Mouse (Mus musculus) hindbrain, embryonic 15.5 days (tissue): ENCODE data around the gene Amfr. TPM values are rescaled to one million over a fixed set of nuclear protein-coding genes. Genes with fewer than 3 reads are reported as not detected.

Experiments
- ATAC-seq: fragments of 200-750 bp; cut with Nextera tagmentation; 2 replicates; pipeline ENCODE4 v1.8.0; 2017; ENCODE audit warnings: low read depth, moderate number of reproducible peaks, moderate TSS enrichment; ENCODE audit not compliant: low FRiP score
- H3K27ac ChIP-seq: fragments of 300-500 bp; sonication (generic); replicated peaks from 2 replicates; pipeline ENCODE4 v1.5.1; 2015; ENCODE audit warnings: mild to moderate bottlenecking, inconsistent platforms
- H3K27me3 ChIP-seq: fragments of 300-500 bp; sonication (generic); 2 replicates; pipeline ENCODE4 v1.6.1; 2015; ENCODE audit warnings: control low read depth, inconsistent platforms
- H3K36me3 ChIP-seq: fragments of 300-500 bp; sonication (generic); 2 replicates; pipeline ENCODE4 v1.6.1; 2015; ENCODE audit warnings: control low read depth, inconsistent platforms
- H3K4me1 ChIP-seq: fragments of 300-500 bp; sonication (generic); replicated peaks from 2 replicates; pipeline ENCODE4 v1.6.1; 2015; ENCODE audit warnings: control low read depth, inconsistent platforms
- H3K4me2 ChIP-seq: fragments of 300-500 bp; sonication (generic); 2 replicates; pipeline ENCODE4 v1.6.1; 2015; ENCODE audit warnings: moderate library complexity, mild to moderate bottlenecking, inconsistent platforms
- H3K4me3 ChIP-seq: fragments of 300-500 bp; sonication (generic); 2 replicates; pipeline ENCODE4 v1.5.1; 2015; ENCODE audit warnings: mild to moderate bottlenecking, inconsistent platforms
- H3K9ac ChIP-seq: fragments of 300-500 bp; sonication (generic); 2 replicates; pipeline ENCODE4 v1.6.1; 2015; ENCODE audit warnings: inconsistent platforms
- H3K9me3 ChIP-seq: fragments of 300-500 bp; sonication (generic); 2 replicates; pipeline ENCODE4 v1.6.1; 2016; ENCODE audit warnings: control low read depth, inconsistent platforms
- WGBS: fragments of 180-500 bp; shearing (Covaris S2); methylation state at CpG from one replicate; pipeline ENCODE4 v1.1.7; 2015; 5-methylcytosine and 5-hydroxymethylcytosine counted together
- polyA plus RNA-seq: library from polyadenylated mRNA; unstranded; fragments of >200 nt; fragmentation: Nextera tagmentation; extraction: Ambion mirVana; gene quantifications from 2 replicates; pipeline ENCODE4 v1.2.1, GENCODE M21; 2015

The Amfr gene
- polyA plus RNA-seq, 1 experiment from 2014 or later = 84.9 TPM

- Histone ChIP-seq H3K9me3 (no peaks in the 10 kb centered on the region), H3K4me2 (no peak overlapping the region), H3K4me1 (no peaks in the 10 kb centered on the region), H3K36me3 (peaks cover 68% of the 10 kb centered on the region), H3K27ac (no peak overlapping the region), H3K27me3 (no peaks in the 10 kb centered on the region), H3K9ac (no peak overlapping the region), H3K4me3 (no peak overlapping the region)
- WGBS = 79% methylated on average over 9 of the region's 9 CpGs
- ATAC-seq = no peak
Measured at GRCm38 (mm10) chr8:93952511-93952910, 60.1 kb downstream of the Amfr start.

GRCm38 (mm10) chr8:93950133-93950532 is 62.5 kb downstream of the Amfr start:
- Histone ChIP-seq H3K4me3 (no peak overlapping the region), H3K27me3 (no peaks in the 10 kb centered on the region), H3K9me3 (no peaks in the 10 kb centered on the region), H3K27ac (no peak overlapping the region), H3K9ac (no peak overlapping the region), H3K4me1 (no peaks in the 10 kb centered on the region), H3K36me3 (peaks cover 64% of the 10 kb centered on the region), H3K4me2 (no peak overlapping the region)
- WGBS = 86% methylated on average over 14 of the region's 14 CpGs
- ATAC-seq = no peak

GRCm38 (mm10) chr8:93946397-93946796 is 66.2 kb downstream of the Amfr start:
- WGBS = 100% methylated on average over 1 of the region's 1 CpGs

GRCm38 (mm10) chr8:93945781-93946180 is 66.9 kb downstream of the Amfr start:
- Histone ChIP-seq H3K36me3 (peaks cover 37% of the 10 kb centered on the region), H3K27me3 (no peaks in the 10 kb centered on the region)
- ATAC-seq = no peak

More at GRCm38 (mm10) chr8:93946397-93946796, 66.2 kb downstream of the Amfr start:
- H3K4me3 ChIP-seq = no peak overlapping the region
- H3K36me3 ChIP-seq = peaks cover 42% of the 10 kb centered on the region
- ATAC-seq = no peak
- H3K9me3 ChIP-seq = no peaks in the 10 kb centered on the region
- H3K27me3 ChIP-seq = no peaks in the 10 kb centered on the region
- H3K9ac ChIP-seq = no peak overlapping the region
- no peak overlapping the region for H3K4me2 ChIP-seq
- H3K27ac ChIP-seq = no peak overlapping the region
- no peaks in the 10 kb centered on the region for H3K4me1 ChIP-seq

GRCm38 (mm10) chr8:93941636-93942054 is 71.0 kb downstream of the Amfr start:
- peaks cover 14% of the 10 kb centered on the region for H3K36me3 ChIP-seq
- no peak overlapping the region for H3K4me2 ChIP-seq
- peaks cover 10% of the 10 kb centered on the region; the same call in 1 of the 2 replicates for H3K4me1 ChIP-seq
- H3K9me3 ChIP-seq = no peaks in the 10 kb centered on the region
- no peak overlapping the region for H3K9ac ChIP-seq
- 72% methylated on average over 4 of the region's 4 CpGs for WGBS
- no peak overlapping the region for H3K4me3 ChIP-seq
- H3K27ac ChIP-seq = no peak overlapping the region
- ATAC-seq = no peak
- H3K27me3 ChIP-seq = no peaks in the 10 kb centered on the region

More at GRCm38 (mm10) chr8:93945781-93946180, 66.9 kb downstream of the Amfr start:
- 71% methylated on average over 4 of the region's 4 CpGs for WGBS
- Histone ChIP-seq H3K4me3 (no peak overlapping the region), H3K9me3 (no peaks in the 10 kb centered on the region), H3K27ac (no peak overlapping the region), H3K4me1 (0 out of 2 replicates have a peak, but pooled peaks cover 4% of the 10 kb centered on the region), H3K4me2 (no peak overlapping the region), H3K9ac (no peak overlapping the region)

- Histone ChIP-seq H3K9me3 (no peaks in the 10 kb centered on the region), H3K27me3 (no peaks in the 10 kb centered on the region), H3K4me2 (no peak overlapping the region), H3K36me3 (0 out of 2 replicates have a peak, but pooled peaks cover 8% of the 10 kb centered on the region), H3K4me1 (peaks cover 10% of the 10 kb centered on the region; the same call in 1 of the 2 replicates), H3K4me3 (no peak overlapping the region), H3K27ac (0 out of 2 replicates have a peak overlapping the region, but pooled peaks have one; percentile 40), H3K9ac (no peak overlapping the region)
- WGBS = 78% methylated on average over 11 of the region's 11 CpGs
- no peak for ATAC-seq
Measured at GRCm38 (mm10) chr8:93940542-93941423, 71.9 kb downstream of the Amfr start.

GRCm38 (mm10) chr8:93938193-93938592 is 74.4 kb downstream of the Amfr start:
- H3K4me2 ChIP-seq = no peak overlapping the region
- no peak overlapping the region for H3K4me3 ChIP-seq
- no peaks in the 10 kb centered on the region for H3K27me3 ChIP-seq
- H3K9ac ChIP-seq = no peak overlapping the region
- 82% methylated on average over 3 of the region's 3 CpGs for WGBS
- H3K27ac ChIP-seq = no peak overlapping the region
- H3K9me3 ChIP-seq = no peaks in the 10 kb centered on the region
- ATAC-seq = no peak
- no peaks in the 10 kb centered on the region for H3K36me3 ChIP-seq
- H3K4me1 ChIP-seq = peaks cover 14% of the 10 kb centered on the region; the same call in 1 of the 2 replicates

GRCm38 (mm10) chr8:93933288-93933687 is 79.4 kb downstream of the Amfr start:
- H3K27me3 ChIP-seq = no peaks in the 10 kb centered on the region
- no peak for ATAC-seq
- no peak overlapping the region for H3K4me2 ChIP-seq
- H3K4me1 ChIP-seq = peaks cover 17% of the 10 kb centered on the region
- 86% methylated on average over 2 of the region's 2 CpGs for WGBS
- no peaks in the 10 kb centered on the region for H3K9me3 ChIP-seq
- H3K27ac ChIP-seq = no peak overlapping the region; the same call in 1 of the 2 replicates
- H3K36me3 ChIP-seq = peaks cover 4% of the 10 kb centered on the region; the same call in 1 of the 2 replicates
- no peak overlapping the region for H3K9ac ChIP-seq
- H3K4me3 ChIP-seq = no peak overlapping the region

- WGBS = 34% methylated on average over 6 of the region's 6 CpGs
- Histone ChIP-seq H3K4me1 (peaks cover 17% of the 10 kb centered on the region), H3K9ac (no peak overlapping the region), H3K4me2 (no peak overlapping the region), H3K36me3 (peaks cover 4% of the 10 kb centered on the region; the same call in 1 of the 2 replicates), H3K4me3 (no peak overlapping the region), H3K27ac (no peak overlapping the region; the same call in 1 of the 2 replicates), H3K27me3 (no peaks in the 10 kb centered on the region), H3K9me3 (no peaks in the 10 kb centered on the region)
- ATAC-seq = peak; percentile 20; the same call in 1 of the 2 replicates
Measured at GRCm38 (mm10) chr8:93932873-93933272, 79.8 kb downstream of the Amfr start.

GRCm38 (mm10) chr8:93931336-93931735 is 81.3 kb downstream of the Amfr start:
- 56% methylated on average over 6 of the region's 6 CpGs for WGBS
- H3K27me3 ChIP-seq = no peaks in the 10 kb centered on the region
- no peak overlapping the region for H3K4me3 ChIP-seq
- peak overlapping the region; percentile 17; the same call in 1 of the 2 replicates for H3K27ac ChIP-seq
- no peaks in the 10 kb centered on the region for H3K9me3 ChIP-seq
- no peak for ATAC-seq
- H3K36me3 ChIP-seq = peaks cover 4% of the 10 kb centered on the region; the same call in 1 of the 2 replicates
- no peak overlapping the region for H3K4me2 ChIP-seq
- H3K9ac ChIP-seq = no peak overlapping the region
- peaks cover 17% of the 10 kb centered on the region for H3K4me1 ChIP-seq

GRCm38 (mm10) chr8:93929233-93929632 is 83.4 kb downstream of the Amfr start:
- no peaks in the 10 kb centered on the region for H3K27me3 ChIP-seq
- H3K9me3 ChIP-seq = no peaks in the 10 kb centered on the region
- H3K36me3 ChIP-seq = peaks cover 4% of the 10 kb centered on the region; the same call in 1 of the 2 replicates
- ATAC-seq = peak; percentile 23; the same call in 1 of the 2 replicates
- 91% methylated on average over 4 of the region's 4 CpGs for WGBS
- H3K4me3 ChIP-seq = no peak overlapping the region
- no peak overlapping the region for H3K27ac ChIP-seq
- no peak overlapping the region for H3K9ac ChIP-seq
- H3K4me1 ChIP-seq = peaks cover 27% of the 10 kb centered on the region
- no peak overlapping the region for H3K4me2 ChIP-seq

- H3K4me1 ChIP-seq = peaks cover 47% of the 10 kb centered on the region
- 28% methylated on average over 3 of the region's 3 CpGs for WGBS
- ATAC-seq = no peak
- no peak overlapping the region for H3K4me3 ChIP-seq
- H3K9me3 ChIP-seq = no peaks in the 10 kb centered on the region
- peaks cover 4% of the 10 kb centered on the region; the same call in 1 of the 2 replicates for H3K36me3 ChIP-seq
- H3K27me3 ChIP-seq = no peaks in the 10 kb centered on the region
- H3K9ac ChIP-seq = no peak overlapping the region
- peak overlapping the region; percentile 21; the same call in 1 of the 2 replicates for H3K27ac ChIP-seq
- no peak overlapping the region for H3K4me2 ChIP-seq
Measured at GRCm38 (mm10) chr8:93925513-93925912, 87.1 kb downstream of the Amfr start.
